Mouse (Mus musculus) midbrain, embryonic 11.5 days (tissue): ENCODE data around the gene Tmem253. TPM values are rescaled to one million over a fixed set of nuclear protein-coding genes. Genes with fewer than 3 reads are reported as not detected.

ENCODE experiments used
- ATAC-seq: fragments of 200-750 bp; cut with Nextera tagmentation; 2 replicates; pipeline ENCODE4 v1.8.0; 2017; ENCODE audit warnings: moderate TSS enrichment, moderate library complexity; ENCODE audit not compliant: low FRiP score
- DNase-seq: peaks from one replicate; pipeline ENCODE4 v3.0.0; 2015; ENCODE audit warnings: low spot score; ENCODE audit errors: missing footprints
- H3K27ac ChIP-seq: fragments of 300-500 bp; sonication (generic); 2 replicates; pipeline ENCODE4 v1.5.1; 2014; ENCODE audit warnings: low read depth, low read length
- H3K27me3 ChIP-seq: fragments of 300-500 bp; sonication (generic); 2 replicates; pipeline ENCODE4 v1.6.1; 2014; ENCODE audit warnings: mild to moderate bottlenecking, low read length, moderate library complexity, mixed read lengths; ENCODE audit not compliant: control insufficient read depth, insufficient read depth
- H3K36me3 ChIP-seq: fragments of 300-500 bp; sonication (generic); 2 replicates; pipeline ENCODE4 v1.6.1; 2014; ENCODE audit warnings: mild to moderate bottlenecking, low read length, moderate library complexity, mixed read lengths; ENCODE audit not compliant: control insufficient read depth, insufficient read depth
- H3K4me1 ChIP-seq: fragments of 300-500 bp; sonication (generic); 2 replicates; pipeline ENCODE4 v1.6.1; 2014; ENCODE audit warnings: low read length; ENCODE audit not compliant: control insufficient read depth, insufficient read depth
- H3K4me2 ChIP-seq: fragments of 300-500 bp; sonication (generic); 2 replicates; pipeline ENCODE4 v1.6.1; 2014; ENCODE audit warnings: mild to moderate bottlenecking, moderate library complexity
- H3K4me3 ChIP-seq: fragments of 300-500 bp; sonication (generic); 2 replicates; pipeline ENCODE4 v1.5.1; 2014; ENCODE audit warnings: low read depth, low read length
- H3K9ac ChIP-seq: fragments of 300-500 bp; sonication (generic); 2 replicates; pipeline ENCODE4 v1.6.1; 2014; ENCODE audit warnings: low read length
- H3K9me3 ChIP-seq: fragments of 300-500 bp; sonication (generic); 2 replicates; pipeline ENCODE4 v1.6.1; 2016; ENCODE audit warnings: low read length; ENCODE audit not compliant: control insufficient read depth
- WGBS: fragments of 180-500 bp; shearing (Covaris S2); extraction: QIAGEN DNeasy Blood & Tissue Kit; methylation state at CpG from one replicate; pipeline ENCODE4 v1.1.7; 2014; 5-methylcytosine and 5-hydroxymethylcytosine counted together
- polyA plus RNA-seq: library from polyadenylated mRNA; unstranded; fragments of >200 nt; fragmentation: Nextera tagmentation; extraction: Ambion mirVana; gene quantifications from 2 replicates; pipeline ENCODE4 v1.2.1, GENCODE M21; 2014

Tmem253 gene
- polyA plus RNA-seq, 1 experiment from 2014 or later: 1.5 TPM

DNA sequence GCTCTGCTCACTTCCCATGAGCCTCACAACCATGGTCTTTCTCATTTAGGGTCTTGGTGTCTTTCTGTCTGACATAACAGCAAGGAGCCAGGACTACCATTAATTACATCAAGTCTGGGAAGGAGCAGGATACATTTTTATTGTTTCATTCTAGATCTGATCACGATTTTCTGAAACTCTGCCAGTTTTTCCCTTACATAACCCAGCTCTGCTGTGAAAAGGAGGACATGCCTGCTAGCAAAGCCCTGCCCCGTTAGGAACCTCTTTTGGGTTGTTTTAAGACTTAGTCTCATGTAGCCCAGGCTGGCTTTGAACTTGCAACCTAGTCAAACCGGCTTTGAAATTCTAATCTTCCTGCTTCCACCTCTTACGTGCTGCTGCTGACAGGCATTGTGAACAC lies 44.5 kb downstream of the Tmem253 start:
- no peak for ATAC-seq
- H3K4me3 ChIP-seq: no peak overlapping the region
- DNase-seq: no peak
- no peak overlapping the region for H3K27ac ChIP-seq
- no peaks in the 10 kb centered on the region for H3K27me3 ChIP-seq
- no peaks in the 10 kb centered on the region for H3K4me1 ChIP-seq
- WGBS: 71% methylated on average over 4 of the region's 4 CpGs
- H3K4me2 ChIP-seq: no peak overlapping the region
- no peak overlapping the region for H3K9ac ChIP-seq
- no peaks in the 10 kb centered on the region for H3K36me3 ChIP-seq
- H3K9me3 ChIP-seq: no peaks in the 10 kb centered on the region

DNA sequence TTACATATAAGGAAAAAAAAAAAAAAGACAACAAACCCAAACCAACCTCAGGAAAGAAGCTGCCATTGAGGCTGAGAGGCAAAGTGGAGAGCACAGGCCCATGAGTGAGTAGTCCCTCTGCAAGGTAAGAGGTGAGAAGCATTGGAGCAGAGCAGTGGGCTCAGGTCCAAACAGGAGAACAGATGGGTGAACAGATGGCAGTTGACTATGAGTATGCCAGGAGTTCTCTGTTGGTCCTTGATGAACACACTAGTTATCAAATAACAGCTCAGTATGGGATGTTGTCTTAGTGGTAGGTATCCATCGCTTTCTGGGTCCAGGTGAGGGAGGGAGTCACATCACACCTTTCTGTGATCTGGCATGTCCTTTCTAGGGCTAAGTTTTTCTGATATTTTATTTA lies 45.3 kb downstream of the Tmem253 start:
- H3K4me2 ChIP-seq: no peak overlapping the region
- ATAC-seq (no peak), DNase-seq (no peak)
- H3K9me3 ChIP-seq: no peaks in the 10 kb centered on the region
- H3K4me1 ChIP-seq: no peaks in the 10 kb centered on the region
- no peak overlapping the region for H3K4me3 ChIP-seq
- WGBS: 91% methylated on average over 1 of the region's 1 CpGs
- H3K27me3 ChIP-seq: no peaks in the 10 kb centered on the region
- H3K36me3 ChIP-seq: no peaks in the 10 kb centered on the region
- H3K27ac ChIP-seq: no peak overlapping the region
- no peak overlapping the region for H3K9ac ChIP-seq

DNA sequence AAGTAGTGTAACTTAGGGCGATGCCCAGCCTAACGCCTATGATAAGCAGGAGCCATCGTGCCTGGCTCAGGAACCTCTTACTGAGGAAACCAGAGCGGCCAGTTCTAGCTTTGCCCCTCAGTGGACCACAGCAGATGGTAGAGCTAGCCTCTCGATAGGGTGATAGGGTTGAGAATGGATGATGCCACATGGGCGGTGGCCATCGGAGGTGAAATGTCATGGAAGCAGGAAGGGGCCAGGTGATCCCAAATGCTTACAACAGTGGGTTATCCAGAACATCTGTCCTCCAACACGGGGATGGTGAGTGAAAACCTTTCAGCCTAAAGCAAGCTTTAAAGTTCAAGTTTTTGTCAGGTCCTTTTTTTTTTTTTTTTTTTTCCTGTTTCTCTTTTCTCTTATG lies 46.3 kb downstream of the Tmem253 start:
- WGBS: 84% methylated on average over 8 of the region's 8 CpGs
- no peaks in the 10 kb centered on the region for H3K27me3 ChIP-seq
- DNase-seq: peak; percentile 8
- H3K9ac ChIP-seq: no peak overlapping the region
- no peaks in the 10 kb centered on the region for H3K36me3 ChIP-seq
- H3K4me2 ChIP-seq: no peak overlapping the region
- no peaks in the 10 kb centered on the region for H3K9me3 ChIP-seq
- no peak overlapping the region for H3K4me3 ChIP-seq
- H3K27ac ChIP-seq: no peak overlapping the region
- H3K4me1 ChIP-seq: no peaks in the 10 kb centered on the region
- ATAC-seq: no peak

DNA sequence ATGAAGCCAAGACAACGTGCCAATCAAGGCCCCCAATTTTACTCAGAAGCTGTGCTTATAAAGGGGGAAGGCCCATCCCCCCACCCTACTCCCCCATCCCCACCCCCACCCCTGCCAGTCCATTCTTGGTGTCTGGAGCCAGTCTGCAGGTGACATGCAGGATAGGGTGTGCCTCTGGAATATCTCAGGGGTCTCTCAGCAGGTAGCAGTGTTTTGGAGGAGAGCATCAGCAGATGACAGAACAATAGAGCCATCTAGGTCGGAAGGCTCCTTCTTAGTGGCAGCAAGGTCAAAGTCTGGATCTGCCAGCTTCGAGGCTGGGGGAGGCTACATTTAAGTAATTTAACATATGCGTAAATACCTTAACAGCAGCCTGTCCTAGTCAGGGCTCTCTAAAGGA lies 50.7 kb downstream of the Tmem253 start:
- Histone ChIP-seq H3K27ac (no peak overlapping the region), H3K4me1 (no peaks in the 10 kb centered on the region)

More for the DNA sequence above, 50.7 kb downstream of the Tmem253 start:
- no peak overlapping the region for H3K4me2 ChIP-seq
- H3K4me3 ChIP-seq: no peak overlapping the region
- H3K9me3 ChIP-seq: no peaks in the 10 kb centered on the region
- no peaks in the 10 kb centered on the region for H3K27me3 ChIP-seq
- ATAC-seq: no peak
- 67% methylated on average over 4 of the region's 4 CpGs for WGBS
- H3K36me3 ChIP-seq: no peaks in the 10 kb centered on the region
- no peak overlapping the region for H3K9ac ChIP-seq
- DNase-seq: no peak

Other genes starting within 250 kb of the Tmem253 start
- not detected in 2 replicates for gene Ang4, start 242.1 kb upstream of the Tmem253 start, polyA plus RNA-seq
- not detected in 2 replicates for gene AY358078, start 215.6 kb upstream of the Tmem253 start, polyA plus RNA-seq
- not detected in 2 replicates for gene Ear6, start 162.0 kb upstream of the Tmem253 start, polyA plus RNA-seq
- gene Mettl17, start 130.8 kb upstream of the Tmem253 start, polyA plus RNA-seq: 49.6 and 52.4 TPM in 2 replicates
- gene Slc39a2, start 122.8 kb upstream of the Tmem253 start, polyA plus RNA-seq: 0.40 and 0.41 TPM in 2 replicates
- 7.5 and 10.6 TPM in 2 replicates for gene Ndrg2, start 101.5 kb upstream of the Tmem253 start, polyA plus RNA-seq
- gene Tppp2, start 97.2 kb upstream of the Tmem253 start, polyA plus RNA-seq: not detected in 2 replicates
- gene Rnase13, start 92.9 kb upstream of the Tmem253 start, polyA plus RNA-seq: not detected in 2 replicates
- gene Arhgef40, start 30.9 kb upstream of the Tmem253 start, polyA plus RNA-seq: 50.4 and 52.8 TPM in 2 replicates
- gene Zfp219, start 5.1 kb downstream of the Tmem253 start, polyA plus RNA-seq: 91.9 and 110 TPM in 2 replicates
- not detected in 2 replicates for gene Olfr221, start 26.8 kb downstream of the Tmem253 start, polyA plus RNA-seq
- gene Hnrnpc, start 88.4 kb downstream of the Tmem253 start, polyA plus RNA-seq: 1,011 and 1,046 TPM in 2 replicates
- gene Rpgrip1, start 95.0 kb downstream of the Tmem253 start, polyA plus RNA-seq: 92.3 and 105 TPM in 2 replicates
- 81.5 and 86.7 TPM in 2 replicates for gene Supt16, start 181.8 kb downstream of the Tmem253 start, polyA plus RNA-seq
- 46.7 and 52.5 TPM in 2 replicates for gene Chd8, start 242.1 kb downstream of the Tmem253 start, polyA plus RNA-seq